Mouse (Mus musculus): Measurements from ENCODE around the gene Gm43951. TPM values are rescaled to one million over a fixed set of nuclear protein-coding genes. Genes with fewer than 3 reads are reported as not detected.

Gm43951 gene
- polyA plus RNA-seq (2012; rRNA removed) = 0.20 and 0.32 TPM in 2 replicates

DNA sequence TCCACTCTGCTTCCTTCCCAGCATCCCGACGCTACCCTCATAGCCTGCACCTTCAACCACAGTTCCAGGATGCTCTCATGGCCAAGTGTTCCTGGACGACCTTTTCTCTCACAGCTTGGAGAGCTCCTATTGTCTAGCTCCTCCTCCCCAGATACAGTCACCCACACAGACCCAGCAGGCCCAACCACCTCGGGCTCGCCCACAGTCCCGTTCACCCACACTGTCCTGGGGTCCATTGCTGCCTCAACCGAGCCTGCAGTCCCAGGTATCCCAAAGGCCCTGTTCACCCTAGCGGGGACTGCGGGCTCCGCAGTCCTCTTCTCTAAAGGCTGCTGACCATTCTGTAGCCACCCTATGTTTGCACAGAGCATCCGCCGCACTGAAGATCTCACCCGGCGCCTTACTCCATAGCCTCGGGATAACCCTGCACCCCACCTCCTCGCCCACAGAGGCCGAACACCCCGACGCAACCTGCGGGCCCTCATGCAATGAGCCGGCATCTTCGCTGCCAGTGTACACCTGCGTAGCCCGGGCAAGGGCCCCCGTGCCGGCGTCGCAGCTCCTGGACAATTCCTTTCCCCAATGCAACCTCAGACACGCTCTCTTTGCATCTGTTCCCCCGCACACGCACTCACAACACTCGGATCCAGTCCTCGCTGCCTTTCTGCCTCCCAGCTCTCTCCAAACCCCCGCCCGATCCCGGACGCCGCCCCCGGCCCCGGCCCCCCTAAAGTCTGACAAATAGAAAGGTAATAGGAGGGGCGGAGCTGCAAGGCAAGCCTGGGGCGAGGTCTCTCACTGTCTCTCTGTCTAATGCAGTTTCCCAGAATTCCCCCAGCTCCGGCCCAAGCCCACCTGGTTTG, at the start of gene Gm43951:
Gene Gm43951, minus strand, starts transcription at position 500 of the 863 bp plus-strand sequence.
- DNase-seq = no peak
- WGBS = 1% methylated on average over 43 of the region's 43 CpGs
- TF ChIP-seq CTCF (IDR thresholded peaks at IDR 0.05; ENCODE audit: insufficient read depth, low read length) (no peak), POLR2A (IDR thresholded peaks at IDR 0.05; ENCODE audit: borderline replicate concordance, extremely low read depth, low read depth, low read length) (no peak)
- Histone ChIP-seq H3K4me1 (ENCODE audit: control insufficient read depth, insufficient read depth, low read length) (no peaks in the 10 kb centered on the region; the same call in 1 of the 2 replicates), H3K4me3 (replicated peaks; ENCODE audit: extremely low read depth, low read depth, low read length) (peak within 1 kb of the TSS; percentile 98)

DNA sequence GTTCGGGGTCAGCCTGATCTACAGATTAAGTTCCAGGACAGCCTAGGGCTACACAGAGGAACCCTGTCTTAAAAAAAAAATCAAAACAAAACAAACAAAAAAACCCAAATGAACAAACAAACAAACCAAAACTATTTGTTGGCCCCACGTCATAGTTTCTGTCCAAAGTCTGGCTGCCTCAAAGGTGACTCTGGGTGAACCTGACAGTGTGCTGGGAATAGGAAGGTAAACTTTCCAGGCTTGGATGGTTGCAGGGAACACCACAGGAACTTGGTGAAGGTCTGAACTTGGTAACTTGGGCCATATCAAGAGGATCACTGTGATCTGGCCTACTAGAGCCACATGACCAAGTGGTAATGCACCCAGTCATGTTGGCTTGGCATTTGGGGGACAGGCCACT, 49.8 kb upstream of the Gm43951 start:
- TF ChIP-seq POLR2A (IDR thresholded peaks at IDR 0.05; ENCODE audit: borderline replicate concordance, extremely low read depth, low read depth, low read length) (no peak), CTCF (IDR thresholded peaks at IDR 0.05; ENCODE audit: insufficient read depth, low read length) (no peak)
- H3K4me3 ChIP-seq (replicated peaks; ENCODE audit: extremely low read depth, low read depth, low read length) = no peak overlapping the region
- H3K4me1 ChIP-seq (ENCODE audit: control insufficient read depth, insufficient read depth, low read length) = no peaks in the 10 kb centered on the region
- no peak for DNase-seq
- WGBS = 68% methylated on average over 2 of the region's 2 CpGs

DNA sequence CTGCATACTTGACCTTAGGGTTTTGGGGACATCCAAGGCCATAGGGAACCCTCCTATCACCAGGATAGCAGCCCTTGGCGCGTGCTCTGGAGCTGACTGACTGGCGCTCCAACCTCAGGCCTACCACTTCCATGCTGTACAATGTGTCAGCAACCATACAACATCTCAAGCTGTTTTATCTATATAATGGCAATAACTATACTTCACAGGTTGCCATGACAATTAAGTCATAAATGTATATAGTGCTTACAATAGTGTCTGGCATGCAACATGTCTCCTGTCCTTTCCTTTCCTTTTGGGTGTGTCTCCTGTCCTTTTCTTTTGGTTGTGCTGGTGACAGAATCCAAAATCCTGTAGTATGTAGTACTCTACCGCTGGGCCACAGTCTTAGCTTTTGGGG, 49.0 kb upstream of the Gm43951 start:
- 95% methylated on average over 4 of the region's 4 CpGs for WGBS
- TF ChIP-seq POLR2A (IDR thresholded peaks at IDR 0.05; ENCODE audit: borderline replicate concordance, extremely low read depth, low read depth, low read length) = no peak
- TF ChIP-seq CTCF (IDR thresholded peaks at IDR 0.05; ENCODE audit: insufficient read depth, low read length) = no peak
- Histone ChIP-seq H3K4me1 (ENCODE audit: control insufficient read depth, insufficient read depth, low read length) (no peaks in the 10 kb centered on the region), H3K4me3 (replicated peaks; ENCODE audit: extremely low read depth, low read depth, low read length) (no peak overlapping the region)
- DNase-seq = no peak

DNA sequence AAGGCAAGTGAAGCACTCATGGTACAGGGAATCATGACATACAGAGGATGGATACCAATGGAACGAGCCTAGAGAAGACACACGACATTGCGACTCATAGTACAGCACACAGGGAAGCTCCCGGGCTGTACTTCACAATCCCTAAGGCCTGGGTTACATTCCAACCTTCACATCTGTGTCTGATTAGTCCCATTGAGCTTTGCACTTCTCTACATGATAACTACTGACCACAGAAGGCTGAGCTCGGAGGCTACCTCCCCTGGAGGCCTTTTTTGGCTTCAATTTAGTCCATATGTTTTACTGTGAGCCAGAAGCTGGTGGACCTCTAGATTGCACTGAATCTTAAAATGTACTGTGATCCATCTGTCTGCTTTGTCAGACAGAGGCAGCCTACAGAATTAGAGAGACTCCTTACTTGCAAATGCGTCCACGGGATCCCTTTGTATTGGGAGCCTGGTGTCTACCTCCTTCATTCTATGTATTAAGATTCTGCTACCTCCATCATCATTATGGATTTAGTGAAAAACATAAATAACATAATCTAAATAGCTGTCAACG, 38.6 kb upstream of the Gm43951 start:
- TF ChIP-seq CTCF (IDR thresholded peaks at IDR 0.05; ENCODE audit: insufficient read depth, low read length) (no peak), POLR2A (IDR thresholded peaks at IDR 0.05; ENCODE audit: borderline replicate concordance, extremely low read depth, low read depth, low read length) (no peak)
- WGBS = 81% methylated on average over 8 of the region's 8 CpGs
- no peaks in the 10 kb centered on the region for H3K4me1 ChIP-seq (ENCODE audit: control insufficient read depth, insufficient read depth, low read length)
- DNase-seq = no peak
- H3K4me3 ChIP-seq (replicated peaks; ENCODE audit: extremely low read depth, low read depth, low read length) = no peak overlapping the region

DNA sequence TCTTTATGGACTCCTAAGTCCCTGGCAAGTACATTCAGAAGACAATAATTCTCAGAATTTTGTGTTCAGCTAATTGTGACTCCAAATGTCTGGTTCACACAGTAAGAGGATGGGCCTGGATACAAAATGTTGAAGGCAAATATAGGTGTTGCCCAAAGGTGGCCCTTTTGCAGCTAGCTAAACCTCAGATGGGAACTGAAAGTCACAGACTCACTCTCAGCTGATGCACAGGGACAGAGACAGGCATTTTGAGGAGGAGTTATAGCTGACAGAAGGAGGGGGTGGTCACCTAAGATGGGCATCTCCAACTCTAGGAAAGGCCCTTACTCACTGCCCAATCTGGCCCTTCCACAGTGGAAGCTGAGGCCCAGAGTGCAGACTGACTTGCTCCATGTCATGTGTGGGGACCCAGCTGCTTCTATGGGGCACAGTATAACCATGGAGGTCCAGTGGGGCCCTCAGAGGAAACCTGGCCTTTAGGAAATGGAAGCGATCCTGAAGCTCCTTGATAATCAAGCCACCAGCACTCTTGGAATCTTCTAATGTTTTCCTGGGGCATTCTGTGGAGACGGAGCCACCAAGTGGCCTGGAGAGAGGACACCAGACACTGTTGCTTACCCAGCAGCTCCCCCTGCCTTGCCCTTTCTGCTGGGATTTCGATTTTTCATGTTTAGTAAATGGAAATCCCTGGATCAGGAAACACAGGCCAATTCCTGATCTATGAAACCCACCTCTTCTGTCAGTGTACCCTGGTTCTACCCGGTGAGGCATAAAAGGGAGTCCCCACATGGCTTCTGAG, 33.6 kb upstream of the Gm43951 start:
- WGBS = 69% methylated on average over 4 of the region's 4 CpGs
- H3K4me3 ChIP-seq (replicated peaks; ENCODE audit: extremely low read depth, low read depth, low read length) = no peak overlapping the region
- no peak for DNase-seq
- TF ChIP-seq POLR2A (IDR thresholded peaks at IDR 0.05; ENCODE audit: borderline replicate concordance, extremely low read depth, low read depth, low read length) (no peak), CTCF (IDR thresholded peaks at IDR 0.05; ENCODE audit: insufficient read depth, low read length) (no peak)
- H3K4me1 ChIP-seq (ENCODE audit: control insufficient read depth, insufficient read depth, low read length) = no peaks in the 10 kb centered on the region

DNA sequence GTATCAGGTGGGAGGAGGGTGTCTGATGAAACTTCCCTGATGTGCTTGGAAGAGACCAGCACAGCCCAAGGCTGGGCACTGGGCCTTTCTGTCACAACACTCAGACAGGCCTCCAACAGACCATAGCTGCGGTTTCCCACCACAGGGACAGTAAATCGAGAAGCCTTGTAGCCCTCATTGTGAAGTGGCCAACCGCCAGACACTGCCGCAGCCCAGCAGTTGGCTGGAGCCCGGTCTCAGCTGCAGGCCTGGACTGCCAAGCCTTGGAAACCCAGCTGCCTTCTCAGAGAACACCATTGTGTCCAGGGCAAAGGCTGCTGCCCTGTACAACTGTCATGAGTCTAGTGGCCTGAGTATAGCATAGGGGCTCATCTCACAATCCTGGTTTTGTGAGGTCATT, 27.4 kb upstream of the Gm43951 start:
- H3K4me1 ChIP-seq (ENCODE audit: control insufficient read depth, insufficient read depth, low read length) = no peaks in the 10 kb centered on the region
- TF ChIP-seq CTCF (IDR thresholded peaks at IDR 0.05; ENCODE audit: insufficient read depth, low read length) (no peak), POLR2A (IDR thresholded peaks at IDR 0.05; ENCODE audit: borderline replicate concordance, extremely low read depth, low read depth, low read length) (no peak)
- no peak overlapping the region for H3K4me3 ChIP-seq (replicated peaks; ENCODE audit: extremely low read depth, low read depth, low read length)
- WGBS = 53% methylated on average over 5 of the region's 5 CpGs
- no peak for DNase-seq

DNA sequence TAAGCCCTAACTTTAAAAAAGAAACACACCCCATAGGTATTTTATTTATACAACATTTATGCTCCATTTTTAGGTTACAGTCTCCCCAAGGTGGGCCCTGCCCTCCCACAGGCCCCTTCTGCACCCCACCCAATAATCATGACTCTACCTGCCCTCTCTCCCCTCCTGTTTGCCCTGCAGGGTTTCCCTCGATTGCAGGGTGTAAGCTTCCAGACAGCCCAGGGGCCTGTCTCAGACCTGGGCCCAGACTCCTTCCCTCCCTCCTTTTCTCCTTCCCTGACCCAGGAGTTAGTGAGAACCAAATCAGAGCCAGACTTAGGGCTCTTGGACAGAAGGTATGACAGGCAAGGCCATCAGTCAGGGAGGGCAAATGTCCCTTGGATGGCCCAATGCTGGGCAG, 26.4 kb upstream of the Gm43951 start:
- no peak overlapping the region for H3K4me3 ChIP-seq (replicated peaks; ENCODE audit: extremely low read depth, low read depth, low read length)
- 48% methylated on average over 1 of the region's 1 CpGs for WGBS
- no peak for DNase-seq
- H3K4me1 ChIP-seq (ENCODE audit: control insufficient read depth, insufficient read depth, low read length) = no peaks in the 10 kb centered on the region
- TF ChIP-seq POLR2A (IDR thresholded peaks at IDR 0.05; ENCODE audit: borderline replicate concordance, extremely low read depth, low read depth, low read length) = no peak
- no peak for TF ChIP-seq CTCF (IDR thresholded peaks at IDR 0.05; ENCODE audit: insufficient read depth, low read length)

DNA sequence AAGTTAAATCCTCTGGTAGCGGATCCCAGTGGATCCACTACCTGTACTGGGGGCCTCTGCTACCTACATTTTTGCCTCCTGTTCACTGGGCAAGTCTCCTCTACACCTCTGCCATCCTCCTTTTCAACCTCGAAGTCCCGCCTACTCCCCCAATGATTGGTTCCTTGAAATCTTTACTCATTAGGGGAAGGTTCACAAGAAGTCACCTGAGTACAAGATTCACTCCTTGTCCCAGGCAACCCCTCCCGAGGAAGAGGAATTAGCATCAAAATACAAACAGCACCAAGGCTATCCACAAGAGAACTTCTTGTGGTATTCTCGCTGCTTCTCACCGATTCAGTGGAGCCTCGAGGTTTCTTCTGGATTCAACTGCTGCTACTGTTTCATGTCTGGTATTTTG, 25.4 kb upstream of the Gm43951 start:
- Histone ChIP-seq H3K4me3 (replicated peaks; ENCODE audit: extremely low read depth, low read depth, low read length) (no peak overlapping the region), H3K4me1 (ENCODE audit: control insufficient read depth, insufficient read depth, low read length) (no peaks in the 10 kb centered on the region)
- TF ChIP-seq CTCF (IDR thresholded peaks at IDR 0.05; ENCODE audit: insufficient read depth, low read length) (no peak), POLR2A (IDR thresholded peaks at IDR 0.05; ENCODE audit: borderline replicate concordance, extremely low read depth, low read depth, low read length) (no peak)
- DNase-seq = no peak
- 83% methylated on average over 7 of the region's 7 CpGs for WGBS

DNA sequence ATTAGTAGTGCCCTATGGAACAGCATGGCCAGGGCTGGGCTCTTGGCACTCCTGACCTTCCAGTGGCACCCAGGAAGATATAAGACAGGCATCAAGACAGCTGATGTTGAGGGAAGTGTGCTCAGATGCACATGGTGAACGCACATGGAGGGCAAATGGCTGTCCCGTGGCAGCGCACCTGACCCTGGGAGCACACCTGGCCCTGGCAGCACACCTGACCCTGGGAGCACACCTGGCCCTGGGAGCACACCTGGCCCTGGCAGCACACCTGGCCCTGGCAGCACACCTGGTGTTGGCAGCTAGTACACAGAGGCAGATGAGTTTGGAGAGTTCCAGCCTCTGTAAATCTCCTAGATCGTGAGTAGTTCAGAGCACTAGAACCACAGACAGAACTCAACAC, 21.9 kb upstream of the Gm43951 start:
- H3K4me1 ChIP-seq (ENCODE audit: control insufficient read depth, insufficient read depth, low read length) = no peaks in the 10 kb centered on the region
- DNase-seq = no peak
- H3K4me3 ChIP-seq (replicated peaks; ENCODE audit: extremely low read depth, low read depth, low read length) = no peak overlapping the region
- no peak for TF ChIP-seq CTCF (IDR thresholded peaks at IDR 0.05; ENCODE audit: insufficient read depth, low read length)
- TF ChIP-seq POLR2A (IDR thresholded peaks at IDR 0.05; ENCODE audit: borderline replicate concordance, extremely low read depth, low read depth, low read length) = no peak
- 88% methylated on average over 4 of the region's 4 CpGs for WGBS
